Mouse (Mus musculus) CD4-positive, CD25-positive, alpha-beta regulatory T cell, adult 4 months (primary cell): ENCODE results near the gene Them4. TPM values are rescaled to one million over a fixed set of nuclear protein-coding genes. Genes with fewer than 3 reads are reported as not detected.
"Not testable (repeated sequence)": the region's sequence is repeated elsewhere in the genome, so short reads cannot be mapped to it uniquely, and the experiment has no call there.

Experiments used
- ATAC-seq: one replicate; pipeline ENCODE4 v1.8.0; 2017
- polyA plus RNA-seq, 2 experiments: library from polyadenylated mRNA; unstranded; fragments of 100-300 nt; shearing (Covaris generic); gene quantifications; one replicate each; pipeline ENCODE4 v1.2.1; 2017

Gene Them4
- polyA plus RNA-seq = 10 to 100 TPM in 1 of 2 experiments, 1 to 10 TPM in 1; 9.9 to 11.9 TPM

DNA sequence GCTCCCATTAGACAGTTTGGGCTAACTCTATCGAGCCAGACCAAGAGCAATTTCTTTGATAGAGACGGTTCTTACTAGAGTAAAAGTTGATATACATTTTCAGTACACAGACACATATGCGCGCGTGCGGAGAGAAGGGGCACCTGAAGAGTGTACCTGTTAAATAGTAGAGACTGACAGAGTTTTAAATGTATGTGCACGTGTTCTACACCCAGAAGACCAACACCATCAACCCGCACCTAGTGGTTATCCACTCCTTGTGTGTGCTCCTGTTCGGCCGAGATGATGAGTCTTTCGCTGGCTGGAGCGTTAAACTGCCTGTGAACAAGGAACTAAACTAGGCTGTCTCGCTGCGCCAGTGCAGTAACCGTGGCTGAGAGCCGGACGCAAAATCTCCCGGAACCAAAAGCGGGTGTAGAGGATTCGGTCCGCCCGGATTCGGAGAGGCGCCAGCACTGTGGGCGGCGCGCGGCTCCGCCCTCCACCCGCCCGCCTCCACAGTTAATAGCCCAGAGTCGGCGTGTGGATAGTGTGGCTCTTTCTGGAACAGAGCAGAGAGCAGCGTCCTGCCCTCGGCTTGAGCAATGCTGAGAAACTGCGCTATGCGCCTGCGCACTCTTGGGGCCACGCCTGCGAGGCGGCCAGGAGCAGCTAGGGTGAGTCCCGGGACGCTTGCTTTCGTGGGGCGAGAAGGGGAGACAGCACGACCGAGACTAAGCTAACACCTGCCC, at the start of gene Them4:
Gene Them4, plus strand, starts transcription at position 457 of the 731 bp plus-strand sequence.
- peak; percentile 98 for ATAC-seq

- ATAC-seq = no peak
Measured at GRCm38 (mm10) chr3:94260598-94260997, 49.3 kb upstream of the Them4 start.

DNA sequence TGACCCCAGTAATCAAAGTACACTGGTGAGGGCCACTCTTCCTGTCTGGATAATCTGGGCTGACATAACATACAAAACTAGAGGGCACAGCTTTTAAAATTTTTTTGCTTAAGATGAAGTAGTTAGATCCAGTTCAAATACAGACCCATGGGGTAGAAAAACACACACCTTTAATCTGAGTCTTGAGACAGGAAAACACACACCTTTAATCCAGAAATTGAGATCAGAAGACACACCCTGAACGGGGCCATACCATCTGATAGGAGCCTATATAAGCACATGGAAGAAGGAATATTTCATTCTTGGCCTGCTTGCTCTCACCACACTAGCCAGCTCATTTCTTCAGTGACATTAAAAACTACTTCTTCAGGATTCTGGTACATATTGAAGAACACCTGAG, 46.2 kb upstream of the Them4 start, which contains the start of gene Gm4778:
Gene Gm4778, plus strand, starts transcription at position 301 of the 400 bp plus-strand sequence.
- ATAC-seq = not testable (repeated sequence)

DNA sequence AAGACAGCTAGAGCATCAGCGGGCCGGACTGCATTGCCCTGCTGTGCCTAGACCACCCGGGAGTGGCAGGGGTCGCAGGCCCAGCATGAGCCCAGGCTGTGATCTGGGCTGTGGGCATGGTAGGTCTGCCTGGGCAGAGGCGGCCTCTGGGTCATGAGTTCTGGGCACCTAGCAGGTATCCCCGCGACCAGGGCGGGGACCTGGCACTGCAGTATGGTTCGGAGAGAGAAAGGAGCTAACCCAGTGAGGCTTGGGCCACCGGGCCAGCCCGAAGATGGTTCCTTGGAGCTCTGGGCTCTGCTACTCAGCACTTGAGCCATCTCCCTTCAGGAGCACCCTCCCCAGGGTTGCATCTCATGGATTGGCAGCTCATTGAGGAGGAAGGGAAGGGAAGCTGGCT, 33.9 kb upstream of the Them4 start:
- ATAC-seq = no peak

- no peak for ATAC-seq
Measured at GRCm38 (mm10) chr3:94305457-94305856, 4.4 kb upstream of the Them4 start.

GRCm38 (mm10) chr3:94306975-94307374, 2.9 kb upstream of the Them4 start:
- ATAC-seq = no peak

DNA sequence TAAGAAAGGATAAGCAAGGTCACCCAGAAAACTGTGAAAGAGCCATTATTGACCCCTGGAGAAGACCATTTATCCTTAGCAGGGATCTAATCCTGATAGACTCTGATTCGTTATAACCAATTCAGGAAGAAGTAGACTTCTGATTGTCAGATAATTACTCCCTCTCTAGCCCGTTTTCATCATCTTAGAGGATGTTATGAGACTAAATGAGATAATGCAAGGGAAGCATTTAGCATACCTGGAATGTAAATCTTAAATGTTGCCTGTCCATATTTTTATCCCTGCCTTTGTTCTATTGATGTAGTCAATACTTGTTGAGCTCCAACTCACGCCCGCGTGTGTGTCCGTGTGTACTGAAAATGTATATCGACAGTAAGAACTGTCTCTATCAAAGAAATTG, 602 bp downstream of the Them4 start:
- no peak for ATAC-seq

GRCm38 (mm10) chr3:94310911-94311310, 1.0 kb downstream of the Them4 start:
- no peak for ATAC-seq

DNA sequence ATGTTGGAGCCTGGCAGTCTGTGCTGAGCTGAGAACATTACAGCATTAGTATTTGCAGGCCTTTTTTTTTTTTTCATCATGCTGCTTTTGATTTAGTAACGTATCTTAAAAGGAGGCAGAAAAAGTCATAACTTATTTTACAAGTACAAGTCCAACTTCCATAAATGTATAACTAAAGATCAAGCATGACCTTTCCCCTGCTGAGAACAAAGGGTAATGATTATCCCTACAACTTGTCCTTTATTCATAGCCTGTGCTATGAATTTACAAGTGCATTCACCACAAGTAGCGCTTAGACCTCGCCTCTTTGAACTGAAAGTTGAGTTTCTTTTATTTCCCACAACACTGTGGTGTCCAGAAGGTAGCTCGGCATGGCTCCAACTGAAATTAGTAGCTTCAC, 1.5 kb downstream of the Them4 start:
- no peak for ATAC-seq

- no peak for ATAC-seq
Measured at GRCm38 (mm10) chr3:94328681-94329080, 18.8 kb downstream of the Them4 start.

DNA sequence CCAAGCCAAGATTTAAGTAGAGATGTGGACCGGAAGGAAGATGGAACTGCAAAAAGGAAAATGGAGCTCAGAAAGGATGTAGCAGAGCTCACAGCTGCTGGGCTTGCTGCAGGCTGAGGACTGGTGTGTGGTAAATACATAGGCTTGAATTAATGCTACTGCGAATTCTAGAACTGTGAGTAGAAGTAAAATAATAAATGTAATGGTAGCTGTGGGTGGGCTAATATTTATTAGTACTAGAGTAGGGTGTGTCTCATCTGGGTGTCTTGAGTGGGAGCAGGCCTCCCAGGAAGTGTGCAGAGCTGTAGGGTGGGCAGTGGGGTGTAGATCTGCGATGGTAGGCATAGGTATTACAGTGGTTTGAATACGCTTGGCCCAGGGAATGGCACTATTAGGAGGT, 24.6 kb downstream of the Them4 start:
- ATAC-seq = no peak

DNA sequence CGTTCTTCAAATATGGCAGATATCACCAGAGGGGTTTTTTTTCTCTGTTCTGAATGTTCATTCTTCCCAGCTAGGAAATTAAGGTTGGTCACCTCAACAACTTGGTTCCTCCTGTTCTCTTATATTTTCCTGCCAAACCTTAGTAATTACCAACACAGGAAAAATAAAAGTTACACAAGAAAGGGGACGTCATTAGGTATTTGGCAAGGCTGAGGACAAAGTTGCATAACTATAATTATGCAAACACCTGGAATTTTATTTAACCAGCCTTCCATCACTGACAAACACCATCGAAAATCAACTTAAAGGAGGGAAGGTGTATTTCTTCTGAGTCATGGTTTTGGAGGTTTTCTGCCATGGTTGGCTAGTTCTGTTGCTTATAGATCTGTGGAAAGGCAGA, 28.6 kb downstream of the Them4 start:
- no peak for ATAC-seq

- ATAC-seq = no peak
Measured at GRCm38 (mm10) chr3:94341959-94342422, 32.1 kb downstream of the Them4 start, which contains the start of gene Them5. TSS of gene Them5 (plus strand) at chr3:94342099.

DNA sequence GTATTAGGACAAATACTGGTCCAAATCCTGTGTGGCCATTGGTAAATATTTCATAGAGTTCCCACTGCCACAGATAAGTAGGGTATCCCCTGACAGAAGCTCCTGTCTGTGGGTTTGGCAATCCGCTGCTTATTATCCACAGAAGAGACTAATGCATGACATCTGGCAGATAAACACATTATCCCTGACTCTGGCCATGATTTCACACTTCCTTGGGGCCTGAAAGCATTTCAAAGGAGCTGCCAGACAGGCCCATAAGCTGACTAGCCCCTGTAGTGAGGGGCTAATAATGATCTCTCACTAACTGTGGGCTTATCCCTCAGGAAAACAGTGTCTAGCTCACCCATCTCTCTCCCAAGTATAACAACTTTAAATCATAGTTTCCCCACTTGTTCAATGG, 32.7 kb downstream of the Them4 start:
- no peak for ATAC-seq

DNA sequence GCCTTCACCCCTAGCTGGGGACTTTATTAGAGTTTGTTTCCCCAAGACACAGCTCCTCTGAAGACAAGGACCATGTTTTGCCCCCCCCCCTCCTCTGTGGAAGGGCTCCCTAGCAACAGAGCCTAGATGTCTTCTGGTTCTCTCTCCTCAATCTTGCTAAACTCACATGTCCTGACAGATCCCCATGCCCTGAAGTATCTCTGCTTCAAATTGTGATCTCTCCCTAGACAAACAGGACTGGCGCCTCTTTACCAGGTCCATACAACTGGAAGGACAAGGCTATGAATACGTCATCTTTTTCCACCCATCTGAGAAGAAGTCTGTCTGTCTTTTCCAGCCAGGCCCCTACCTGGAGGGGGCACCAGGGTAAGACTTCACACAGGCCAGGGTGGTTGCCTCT, 34.3 kb downstream of the Them4 start:
- ATAC-seq = no peak

DNA sequence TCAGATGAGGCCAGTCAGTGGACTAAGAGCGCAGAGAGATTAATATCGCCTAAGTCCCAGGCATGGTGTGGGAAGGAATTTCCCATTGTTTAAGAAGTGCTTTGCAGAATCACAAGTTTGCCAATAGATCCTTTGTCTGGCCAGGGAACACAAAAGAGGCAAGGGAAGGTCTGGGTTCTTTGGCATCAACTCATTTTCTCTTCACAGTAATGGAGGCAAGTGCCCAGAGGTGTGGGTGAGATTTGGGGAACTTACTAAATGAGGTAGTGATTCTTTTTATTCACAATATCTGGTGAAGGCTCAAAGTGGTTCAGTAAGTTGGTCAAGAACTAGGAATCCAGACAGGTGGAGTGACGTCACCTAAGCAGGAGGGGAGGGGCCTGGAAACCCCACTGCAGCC, 35.0 kb downstream of the Them4 start:
- no peak for ATAC-seq

DNA sequence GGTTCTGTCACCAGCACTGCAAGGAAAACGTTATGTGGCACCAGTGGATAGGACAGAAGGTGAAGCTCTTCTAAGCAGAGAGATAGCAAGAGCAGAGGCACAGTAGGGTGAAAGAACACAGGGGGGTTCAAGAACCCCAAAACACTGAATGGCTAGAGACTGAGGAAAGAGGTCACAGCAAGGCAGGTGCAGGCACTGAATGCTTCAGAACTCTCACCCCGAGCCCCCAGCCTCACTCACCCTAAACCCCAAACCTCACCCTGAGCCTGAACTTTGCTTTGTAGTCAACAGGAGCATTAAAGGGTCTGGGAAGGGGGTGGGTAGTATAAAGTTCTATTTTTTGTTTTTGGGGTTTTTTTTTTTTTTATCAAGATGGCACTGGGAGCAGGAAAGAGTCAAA, 38.3 kb downstream of the Them4 start:
- ATAC-seq = no peak

DNA sequence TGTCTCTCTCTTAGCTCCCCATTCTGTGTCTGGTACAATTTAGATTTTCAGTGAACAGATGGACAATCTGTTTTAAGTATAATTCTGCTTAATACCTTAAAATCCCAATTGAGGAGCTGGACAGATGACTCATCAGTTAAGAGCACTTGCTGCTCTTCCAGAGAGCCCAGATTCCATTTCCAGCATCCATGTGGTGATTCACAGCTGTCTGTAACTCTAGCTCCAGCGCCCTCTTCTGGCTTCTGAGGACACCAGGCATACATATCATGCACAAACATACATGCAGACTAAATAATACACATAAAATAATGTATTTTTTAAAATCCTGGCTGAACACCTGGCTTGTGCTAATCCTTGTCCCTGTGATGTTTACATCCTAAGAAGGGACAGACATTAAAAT, 50.9 kb downstream of the Them4 start:
- no peak for ATAC-seq

DNA sequence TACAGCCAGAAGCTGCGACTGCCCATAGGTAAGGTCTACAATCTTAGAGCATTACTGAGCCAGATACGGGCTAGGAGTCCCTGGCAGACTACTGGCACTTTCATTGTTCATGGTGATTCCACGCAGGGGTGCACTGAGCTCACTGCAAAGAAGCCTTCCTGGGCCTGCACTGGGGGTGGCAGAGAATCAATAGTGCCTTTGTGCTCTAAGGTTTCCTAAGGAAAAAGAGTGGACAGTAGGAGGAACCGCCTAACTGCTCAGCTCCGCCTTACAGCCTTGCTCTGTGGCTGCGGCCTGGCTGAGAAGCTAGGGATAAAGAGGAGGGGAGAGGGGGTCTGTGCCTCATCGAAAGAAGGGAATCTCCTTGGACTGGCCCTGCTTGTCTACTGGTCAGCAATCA, 52.2 kb downstream of the Them4 start, which contains the start of gene C2cd4d:
Gene C2cd4d, plus strand, starts transcription at position 301 of the 400 bp plus-strand sequence.
- no peak for ATAC-seq

- no peak for ATAC-seq
Measured at GRCm38 (mm10) chr3:94363291-94364153, 53.6 kb downstream of the Them4 start.

- ATAC-seq = no peak
Measured at GRCm38 (mm10) chr3:94364154-94364526, 54.3 kb downstream of the Them4 start.

DNA sequence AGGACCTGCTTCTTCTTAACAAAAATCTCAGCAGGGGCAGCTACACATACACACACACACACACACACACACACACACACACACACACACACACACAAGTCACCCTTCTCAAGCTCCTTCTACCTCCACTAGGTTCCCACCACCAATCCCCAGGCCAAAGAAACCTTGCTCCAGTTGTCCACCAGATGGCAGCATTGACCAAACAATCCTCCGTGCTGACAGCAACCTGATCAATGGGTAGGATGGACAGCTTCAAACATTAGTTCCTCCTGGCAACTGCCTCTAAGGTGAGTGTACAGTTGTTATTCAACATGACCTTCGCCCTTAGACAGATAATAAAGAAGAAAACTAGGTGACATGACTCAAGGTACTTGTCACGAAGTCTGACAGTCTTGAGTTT, 56.9 kb downstream of the Them4 start:
- ATAC-seq = peak; percentile 90

DNA sequence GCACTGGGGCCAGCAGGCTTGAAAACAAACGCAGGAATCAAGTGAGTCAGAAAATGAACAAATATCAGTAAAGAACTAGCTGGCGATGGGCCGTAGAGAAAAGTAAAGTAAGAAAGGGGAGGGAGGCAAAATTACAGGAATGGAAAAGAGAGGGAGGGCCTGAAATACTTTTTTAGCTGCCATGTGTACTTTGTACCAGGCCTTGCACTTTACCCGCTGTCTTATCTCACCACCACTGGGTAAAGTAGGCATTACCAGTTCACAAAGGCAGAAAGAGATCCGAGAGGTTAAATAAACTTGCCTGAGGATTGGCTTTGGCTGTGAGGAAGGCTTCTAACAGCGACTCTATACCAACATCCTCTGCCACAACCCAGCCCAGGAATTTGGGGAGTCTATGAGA, 57.6 kb downstream of the Them4 start:
- ATAC-seq = no peak

- peak; percentile 11 for ATAC-seq
Measured at GRCm38 (mm10) chr3:94368631-94369030, 58.7 kb downstream of the Them4 start.
